Mouse (Mus musculus) limb, embryonic 14.5 days (tissue): ENCODE results near the gene Robo2. TPM values are rescaled to one million over a fixed set of nuclear protein-coding genes. Genes with fewer than 3 reads are reported as not detected.

Experiments
- ATAC-seq: fragments of 200-750 bp; cut with Nextera tagmentation; 2 replicates; pipeline ENCODE4 v1.8.0; 2017; ENCODE audit warnings: low read depth, moderate number of reproducible peaks, moderate TSS enrichment; ENCODE audit not compliant: low FRiP score
- DNase-seq: peaks from one replicate; pipeline ENCODE4 v3.0.0-alpha.2; 2015; ENCODE audit warnings: low spot score
- H3K27ac ChIP-seq: fragments of 300-500 bp; sonication (generic); replicated peaks from 2 replicates; pipeline ENCODE4 v1.5.1; 2014; ENCODE audit warnings: low read depth, mild to moderate bottlenecking, low read length, moderate library complexity, mixed read lengths
- H3K27me3 ChIP-seq: fragments of 300-500 bp; sonication (generic); 2 replicates; pipeline ENCODE4 v1.6.1; 2014; ENCODE audit warnings: low read length, mixed read lengths; ENCODE audit not compliant: control insufficient read depth, insufficient read depth
- H3K36me3 ChIP-seq: fragments of 300-500 bp; sonication (generic); 2 replicates; pipeline ENCODE4 v1.6.1; 2014; ENCODE audit warnings: mild to moderate bottlenecking, low read length, moderate library complexity, mixed read lengths; ENCODE audit not compliant: control insufficient read depth, insufficient read depth
- H3K4me1 ChIP-seq: fragments of 300-500 bp; sonication (generic); 2 replicates; pipeline ENCODE4 v1.6.1; 2014; ENCODE audit warnings: antibody characterized with exemption, low read length, mixed read lengths; ENCODE audit not compliant: control insufficient read depth, insufficient read depth
- H3K4me2 ChIP-seq: fragments of 300-500 bp; sonication (generic); replicated peaks from 2 replicates; pipeline ENCODE4 v1.6.1; 2014; ENCODE audit warnings: low read depth, mild to moderate bottlenecking, low read length, moderate library complexity; ENCODE audit not compliant: severe bottlenecking
- H3K4me3 ChIP-seq: fragments of 300-500 bp; sonication (generic); replicated peaks from 2 replicates; pipeline ENCODE4 v1.5.1; 2014; ENCODE audit warnings: low read length
- H3K9ac ChIP-seq: fragments of 300-500 bp; sonication (generic); 2 replicates; pipeline ENCODE4 v1.6.1; 2014; ENCODE audit warnings: mild to moderate bottlenecking, low read depth, low read length, moderate library complexity; ENCODE audit not compliant: severe bottlenecking
- H3K9me3 ChIP-seq: fragments of 300-500 bp; sonication (generic); 2 replicates; pipeline ENCODE4 v1.6.1; 2016; ENCODE audit warnings: low read length; ENCODE audit not compliant: control insufficient read depth
- POLR2A ChIP-seq: fragments of 200-500 bp; IDR thresholded peaks from 2 replicates; pipeline ENCODE4 v1.8.0; 2012; ENCODE audit warnings: inconsistent platforms, mild to moderate bottlenecking, moderate library complexity, borderline replicate concordance; ENCODE audit not compliant: insufficient read depth, insufficient read length; ENCODE audit errors: extremely low read depth
- WGBS: fragments of 180-500 bp; shearing (Covaris S2); extraction: QIAGEN DNeasy Blood & Tissue Kit; methylation state at CpG from one replicate; pipeline ENCODE4 v1.1.7; 2014; 5-methylcytosine and 5-hydroxymethylcytosine counted together
- polyA plus RNA-seq, 2 experiments: library from polyadenylated mRNA; depleted of rRNA in 1 of 2; stranded (reverse) in 1 of 2; unstranded in 1 of 2; fragments of >200 nt; fragmentation: Nextera tagmentation in 1 of 2; extraction: Ambion mirVana in 1 of 2; gene quantifications; 2 replicates each; pipeline versions ENCODE4 v1.2.1 to v1.2.3; 2012 to 2014

Gene Robo2
- polyA plus RNA-seq, 2 experiments, result 52.6 to 68.8 TPM

DNA sequence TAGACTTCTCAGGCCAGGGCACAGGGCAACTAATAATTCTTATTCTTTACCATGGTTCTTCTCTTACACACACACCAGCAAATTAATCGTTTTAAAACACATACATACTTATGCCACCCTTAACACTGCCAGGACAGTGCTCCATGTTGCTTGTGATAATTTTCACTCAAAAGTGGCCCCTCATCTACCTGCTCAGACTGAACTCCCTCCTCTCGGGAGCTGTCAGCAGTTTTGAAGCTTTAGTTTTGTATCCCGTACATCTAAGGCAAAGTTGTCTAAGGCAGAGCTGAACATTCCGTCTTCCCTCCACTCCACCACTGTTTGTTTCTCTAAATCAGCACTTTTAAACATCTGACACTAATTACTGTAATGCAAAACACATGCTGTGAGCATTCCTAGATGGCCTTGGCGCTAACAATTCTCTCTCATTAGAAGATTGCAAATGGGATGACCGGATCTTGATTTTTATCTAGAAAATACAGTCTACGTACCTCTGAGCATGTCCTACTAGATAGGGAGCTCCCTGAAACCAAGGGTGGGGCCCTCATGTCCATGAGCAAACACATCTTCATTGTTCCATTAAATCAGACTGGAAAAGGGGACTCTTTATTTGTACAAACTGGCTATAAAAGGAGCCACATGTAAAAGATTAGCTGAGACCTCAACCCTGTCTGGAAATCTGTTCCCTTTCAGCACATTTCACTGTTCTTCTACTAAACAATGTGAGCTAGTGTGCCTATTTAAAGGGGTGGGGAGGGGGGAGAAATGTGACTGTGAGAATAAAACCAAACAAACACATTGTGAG is 318.4 kb downstream of the Robo2 start:
- Histone ChIP-seq H3K36me3 (no peaks in the 10 kb centered on the region), H3K4me1 (peaks cover 12% of the 10 kb centered on the region), H3K4me3 (no peak overlapping the region), H3K9ac (no peak overlapping the region), H3K27ac (peak overlapping the region; percentile 68), H3K4me2 (no peak overlapping the region; the same call in 1 of the 2 replicates), H3K9me3 (no peaks in the 10 kb centered on the region), H3K27me3 (no peaks in the 10 kb centered on the region)
- DNase-seq (peak; percentile 67), ATAC-seq (peak; percentile 79)
- WGBS, result 21% methylated on average over 7 of the region's 7 CpGs
- TF ChIP-seq POLR2A, result no peak

DNA sequence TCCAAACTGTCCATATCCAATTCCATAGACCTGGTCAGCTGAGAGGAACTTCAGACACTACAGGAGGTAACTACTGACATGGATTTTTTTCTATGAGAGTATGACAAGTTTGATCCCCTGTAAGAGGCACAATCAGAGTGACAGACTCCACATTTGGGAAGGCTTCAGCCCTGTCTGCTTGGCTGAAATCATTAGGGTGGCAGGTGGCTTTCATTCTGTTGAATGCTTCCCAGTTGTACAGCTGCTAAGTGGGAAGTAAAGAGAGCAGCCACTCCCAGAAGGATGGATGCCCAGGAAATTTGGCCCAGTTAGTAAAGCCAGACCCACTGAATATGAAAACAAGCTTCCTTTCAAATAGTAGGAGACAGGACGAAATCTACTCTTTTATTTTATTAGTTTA is 321.7 kb downstream of the Robo2 start:
- H3K9me3 ChIP-seq, result no peaks in the 10 kb centered on the region
- no peaks in the 10 kb centered on the region for H3K27me3 ChIP-seq
- no peaks in the 10 kb centered on the region for H3K36me3 ChIP-seq
- H3K9ac ChIP-seq, result no peak overlapping the region
- H3K4me3 ChIP-seq, result no peak overlapping the region
- H3K4me2 ChIP-seq, result no peak overlapping the region
- WGBS, result 74% methylated on average over 1 of the region's 1 CpGs
- ATAC-seq (no peak), DNase-seq (no peak)
- peaks cover 12% of the 10 kb centered on the region for H3K4me1 ChIP-seq
- TF ChIP-seq POLR2A, result no peak
- no peak overlapping the region for H3K27ac ChIP-seq

- WGBS, result 96% methylated on average over 2 of the region's 2 CpGs
- H3K36me3 ChIP-seq, result no peaks in the 10 kb centered on the region
These were observed 327.4 kb downstream of the Robo2 start for GRCm38 (mm10) chr16:74084188-74084587.

GRCm38 (mm10) chr16:74072671-74073070 is 339.0 kb downstream of the Robo2 start:
- DNase-seq (no peak), ATAC-seq (no peak)
- peaks cover 11% of the 10 kb centered on the region; the same call in 1 of the 2 replicates for H3K4me1 ChIP-seq
- no peak overlapping the region for H3K4me2 ChIP-seq
- WGBS, result 96% methylated on average over 5 of the region's 5 CpGs
- no peaks in the 10 kb centered on the region for H3K27me3 ChIP-seq
- no peak for TF ChIP-seq POLR2A
- no peaks in the 10 kb centered on the region for H3K9me3 ChIP-seq
- H3K27ac ChIP-seq, result no peak overlapping the region
- no peak overlapping the region for H3K4me3 ChIP-seq
- H3K36me3 ChIP-seq, result no peaks in the 10 kb centered on the region
- no peak overlapping the region for H3K9ac ChIP-seq

More at GRCm38 (mm10) chr16:74084188-74084587, 327.4 kb downstream of the Robo2 start:
- Histone ChIP-seq H3K4me2 (no peak overlapping the region), H3K9ac (no peak overlapping the region), H3K4me3 (no peak overlapping the region), H3K27ac (no peak overlapping the region), H3K4me1 (no peaks in the 10 kb centered on the region), H3K27me3 (no peaks in the 10 kb centered on the region), H3K9me3 (no peaks in the 10 kb centered on the region)
- ATAC-seq, result no peak
- no peak for DNase-seq
- TF ChIP-seq POLR2A, result no peak

GRCm38 (mm10) chr16:74070628-74071027 is 341.0 kb downstream of the Robo2 start:
- Histone ChIP-seq H3K4me3 (no peak overlapping the region), H3K27me3 (no peaks in the 10 kb centered on the region), H3K9ac (no peak overlapping the region), H3K9me3 (no peaks in the 10 kb centered on the region), H3K27ac (peak overlapping the region; percentile 13), H3K36me3 (no peaks in the 10 kb centered on the region), H3K4me2 (peak overlapping the region; percentile 15; the same call in 1 of the 2 replicates), H3K4me1 (peaks cover 11% of the 10 kb centered on the region)
- WGBS, result 30% methylated on average over 7 of the region's 7 CpGs
- no peak for DNase-seq
- ATAC-seq, result no peak
- no peak for TF ChIP-seq POLR2A
